Mouse (Mus musculus): ENCODE measurements around the gene Slc22a4. TPM values are rescaled to one million over a fixed set of nuclear protein-coding genes. Genes with fewer than 3 reads are reported as not detected.

Slc22a4 gene
- total and polyA plus RNA-seq, 3 experiments = 5.1 to 5.6 (median 5.5) TPM

DNA sequence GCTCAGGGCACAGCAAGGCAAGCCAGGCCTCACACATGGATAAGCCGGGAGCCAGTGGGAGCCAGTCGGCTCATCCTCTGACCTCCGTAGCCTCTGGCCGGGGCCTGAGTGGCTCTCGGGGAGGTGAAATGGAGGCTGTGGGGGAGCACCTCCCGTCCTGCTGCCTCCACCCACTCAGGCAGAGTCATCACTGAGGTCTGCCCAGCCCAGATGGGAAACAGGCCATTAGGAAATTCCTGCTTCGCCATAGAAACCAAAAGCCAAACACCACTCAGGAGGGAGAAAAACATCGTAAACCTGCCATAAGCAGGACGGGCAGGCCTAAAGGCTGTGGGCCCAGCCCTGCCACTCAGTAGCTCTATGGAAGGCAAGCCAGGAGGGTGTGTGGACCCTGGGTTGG lies 32.4 kb upstream of the Slc22a4 start:
- no peak overlapping the region for H3K4me3 ChIP-seq
- H3K36me3 ChIP-seq (ENCODE audit: control insufficient read depth, insufficient read depth, low read length) = no peaks in the 10 kb centered on the region
- H3K27me3 ChIP-seq (ENCODE audit: control insufficient read depth, insufficient read depth, low read length) = no peaks in the 10 kb centered on the region
- peak overlapping the region; percentile 48 for H3K27ac ChIP-seq
- H3K4me1 ChIP-seq (ENCODE audit: control insufficient read depth, insufficient read depth, low read length) = peaks cover 20% of the 10 kb centered on the region
- H3K9ac ChIP-seq (ENCODE audit: low read depth, low read length) = no peak overlapping the region
- 49% methylated on average over 9 of the region's 9 CpGs for WGBS
- H3K79me2 ChIP-seq (replicated peaks; ENCODE audit: control insufficient read depth, insufficient read depth, low read length) = no peaks in the 10 kb centered on the region
- DNase-seq = peak; percentile 59 to 74
- TF ChIP-seq EP300 (IDR thresholded peaks at IDR 0.05; ENCODE audit: insufficient read depth, low read depth, low read length) = no peak
- no peak for TF ChIP-seq POLR2A (IDR thresholded peaks at IDR 0.05; ENCODE audit: insufficient read depth, low read depth, low read length)
- TF ChIP-seq CTCF (IDR thresholded peaks at IDR 0.05) = no peak
- intact Hi-C loops (cut with DNase I) = no loop called here

DNA sequence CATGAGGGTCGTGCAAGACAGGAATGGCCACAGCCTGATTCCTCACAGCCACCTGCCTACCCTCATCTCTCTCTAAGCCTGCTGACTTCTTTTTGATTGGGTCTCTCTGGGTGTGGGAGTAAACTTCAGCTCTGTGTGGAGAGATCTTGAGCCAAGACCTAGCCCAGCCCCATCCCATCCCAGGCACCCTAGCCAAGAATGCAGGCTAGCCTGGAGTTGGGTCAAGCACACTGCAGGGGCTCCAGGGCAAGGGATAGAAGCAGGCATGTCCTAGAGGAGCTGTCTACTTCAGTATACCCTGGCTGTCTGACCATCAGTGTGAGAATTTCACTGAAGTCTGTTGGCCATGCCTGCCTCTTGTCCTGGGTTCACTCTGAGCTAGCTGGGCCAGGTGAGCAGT lies 31.6 kb upstream of the Slc22a4 start:
- H3K79me2 ChIP-seq (replicated peaks; ENCODE audit: control insufficient read depth, insufficient read depth, low read length) = no peaks in the 10 kb centered on the region
- H3K27ac ChIP-seq = peak overlapping the region; percentile 48
- no peaks in the 10 kb centered on the region for H3K27me3 ChIP-seq (ENCODE audit: control insufficient read depth, insufficient read depth, low read length)
- H3K4me3 ChIP-seq = no peak overlapping the region
- TF ChIP-seq CTCF (IDR thresholded peaks at IDR 0.05) (no peak), POLR2A (IDR thresholded peaks at IDR 0.05; ENCODE audit: insufficient read depth, low read depth, low read length) (no peak), EP300 (IDR thresholded peaks at IDR 0.05; ENCODE audit: insufficient read depth, low read depth, low read length) (no peak)
- WGBS = 45% methylated on average over 1 of the region's 1 CpGs
- no peak overlapping the region for H3K9ac ChIP-seq (ENCODE audit: low read depth, low read length)
- intact Hi-C loops (cut with DNase I) = no loop called here
- no peaks in the 10 kb centered on the region for H3K36me3 ChIP-seq (ENCODE audit: control insufficient read depth, insufficient read depth, low read length)
- no peak for DNase-seq
- H3K4me1 ChIP-seq (ENCODE audit: control insufficient read depth, insufficient read depth, low read length) = peaks cover 20% of the 10 kb centered on the region

DNA sequence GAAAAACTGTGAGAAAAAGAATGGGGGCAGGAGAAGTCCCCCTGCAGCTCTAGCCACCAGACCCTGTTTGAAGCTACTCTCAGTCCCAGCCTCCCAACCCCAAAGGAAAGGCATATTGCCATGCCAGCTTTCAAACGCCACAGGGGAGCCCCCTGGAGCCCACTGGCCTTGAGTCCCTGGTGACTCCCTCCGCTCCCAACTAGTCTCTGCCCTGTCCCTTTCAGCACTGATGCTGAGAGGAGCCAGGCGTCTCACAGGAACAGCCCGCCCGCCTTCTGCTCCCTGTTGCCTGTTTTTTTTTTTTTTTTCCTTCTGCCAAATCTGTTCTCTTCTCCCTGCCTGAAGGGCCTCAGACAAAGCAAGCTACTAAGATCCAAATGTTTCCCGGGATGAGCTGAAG lies 30.8 kb upstream of the Slc22a4 start:
- Histone ChIP-seq H3K79me2 (replicated peaks; ENCODE audit: control insufficient read depth, insufficient read depth, low read length) (no peaks in the 10 kb centered on the region), H3K9ac (ENCODE audit: low read depth, low read length) (no peak overlapping the region), H3K4me3 (no peak overlapping the region), H3K36me3 (ENCODE audit: control insufficient read depth, insufficient read depth, low read length) (no peaks in the 10 kb centered on the region), H3K27me3 (ENCODE audit: control insufficient read depth, insufficient read depth, low read length) (no peaks in the 10 kb centered on the region), H3K27ac (no peak overlapping the region), H3K4me1 (ENCODE audit: control insufficient read depth, insufficient read depth, low read length) (peaks cover 20% of the 10 kb centered on the region)
- DNase-seq = peak in 1 of 2 experiments; percentile 28
- TF ChIP-seq CTCF (IDR thresholded peaks at IDR 0.05) = no peak
- no peak for TF ChIP-seq EP300 (IDR thresholded peaks at IDR 0.05; ENCODE audit: insufficient read depth, low read depth, low read length)
- no peak for TF ChIP-seq POLR2A (IDR thresholded peaks at IDR 0.05; ENCODE audit: insufficient read depth, low read depth, low read length)
- intact Hi-C loops (cut with DNase I) = no loop called here
- WGBS = 45% methylated on average over 6 of the region's 6 CpGs

GRCm38 (mm10) chr11:54058056-54058617 lies 30.2 kb upstream of the Slc22a4 start:
- intact Hi-C loops (cut with DNase I) = no loop called here
- peaks cover 20% of the 10 kb centered on the region for H3K4me1 ChIP-seq (ENCODE audit: control insufficient read depth, insufficient read depth, low read length)
- H3K4me3 ChIP-seq = no peak overlapping the region
- no peaks in the 10 kb centered on the region for H3K79me2 ChIP-seq (replicated peaks; ENCODE audit: control insufficient read depth, insufficient read depth, low read length)
- H3K9ac ChIP-seq (ENCODE audit: low read depth, low read length) = no peak overlapping the region
- WGBS = 68% methylated on average over 10 of the region's 10 CpGs
- DNase-seq = peak in 1 of 2 experiments; percentile 17
- no peaks in the 10 kb centered on the region for H3K36me3 ChIP-seq (ENCODE audit: control insufficient read depth, insufficient read depth, low read length)
- H3K27me3 ChIP-seq (ENCODE audit: control insufficient read depth, insufficient read depth, low read length) = no peaks in the 10 kb centered on the region
- TF ChIP-seq POLR2A (IDR thresholded peaks at IDR 0.05; ENCODE audit: insufficient read depth, low read depth, low read length) (no peak), EP300 (IDR thresholded peaks at IDR 0.05; ENCODE audit: insufficient read depth, low read depth, low read length) (no peak), CTCF (IDR thresholded peaks at IDR 0.05) (no peak)
- no peak overlapping the region for H3K27ac ChIP-seq

DNA sequence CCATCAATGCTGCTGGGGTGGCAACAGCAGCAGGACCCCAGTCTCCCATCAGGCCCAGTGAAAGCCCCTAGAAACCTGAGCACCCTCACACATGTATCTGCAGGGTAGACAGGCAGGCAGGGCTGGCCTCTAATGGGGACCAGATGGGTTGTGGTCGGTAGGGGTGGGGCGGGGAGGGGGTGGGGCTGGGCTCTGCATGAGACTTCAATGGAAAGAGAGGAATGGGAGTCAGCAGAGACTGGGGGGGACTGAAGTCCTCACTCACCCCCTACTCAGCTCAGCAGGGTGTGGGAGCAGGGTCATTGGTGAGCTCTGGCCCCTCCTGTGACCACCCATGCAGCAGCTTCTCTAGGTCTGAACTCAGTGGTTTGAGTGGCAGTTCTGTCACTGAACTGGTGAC lies 29.5 kb upstream of the Slc22a4 start:
- Histone ChIP-seq H3K4me1 (ENCODE audit: control insufficient read depth, insufficient read depth, low read length) (peaks cover 17% of the 10 kb centered on the region), H3K36me3 (ENCODE audit: control insufficient read depth, insufficient read depth, low read length) (no peaks in the 10 kb centered on the region), H3K27ac (no peak overlapping the region), H3K9ac (ENCODE audit: low read depth, low read length) (no peak overlapping the region), H3K4me3 (no peak overlapping the region), H3K27me3 (ENCODE audit: control insufficient read depth, insufficient read depth, low read length) (no peaks in the 10 kb centered on the region), H3K79me2 (replicated peaks; ENCODE audit: control insufficient read depth, insufficient read depth, low read length) (no peaks in the 10 kb centered on the region)
- no peak for DNase-seq
- 56% methylated on average over 2 of the region's 2 CpGs for WGBS
- intact Hi-C loops (cut with DNase I) = no loop called here
- TF ChIP-seq CTCF (IDR thresholded peaks at IDR 0.05) (no peak), POLR2A (IDR thresholded peaks at IDR 0.05; ENCODE audit: insufficient read depth, low read depth, low read length) (no peak), EP300 (IDR thresholded peaks at IDR 0.05; ENCODE audit: insufficient read depth, low read depth, low read length) (no peak)

- H3K79me2 ChIP-seq (replicated peaks; ENCODE audit: control insufficient read depth, insufficient read depth, low read length) = no peaks in the 10 kb centered on the region
- intact Hi-C loops (cut with DNase I) = no loop called here
- H3K4me1 ChIP-seq (ENCODE audit: control insufficient read depth, insufficient read depth, low read length) = peaks cover 12% of the 10 kb centered on the region
- TF ChIP-seq EP300 (IDR thresholded peaks at IDR 0.05; ENCODE audit: insufficient read depth, low read depth, low read length) = no peak
- no peak for TF ChIP-seq CTCF (IDR thresholded peaks at IDR 0.05)
- no peak for TF ChIP-seq POLR2A (IDR thresholded peaks at IDR 0.05; ENCODE audit: insufficient read depth, low read depth, low read length)
- H3K36me3 ChIP-seq (ENCODE audit: control insufficient read depth, insufficient read depth, low read length) = no peaks in the 10 kb centered on the region
- no peak overlapping the region for H3K4me3 ChIP-seq
- no peaks in the 10 kb centered on the region for H3K27me3 ChIP-seq (ENCODE audit: control insufficient read depth, insufficient read depth, low read length)
- no peak for DNase-seq
- no peak overlapping the region for H3K9ac ChIP-seq (ENCODE audit: low read depth, low read length)
- H3K27ac ChIP-seq = no peak overlapping the region
- WGBS = 81% methylated on average over 8 of the region's 8 CpGs
Measured at GRCm38 (mm10) chr11:54056132-54056531, 28.2 kb upstream of the Slc22a4 start.
